Comparison of ENCODE assay signal across 7 mouse cellular contexts in the genomic region with DNA sequence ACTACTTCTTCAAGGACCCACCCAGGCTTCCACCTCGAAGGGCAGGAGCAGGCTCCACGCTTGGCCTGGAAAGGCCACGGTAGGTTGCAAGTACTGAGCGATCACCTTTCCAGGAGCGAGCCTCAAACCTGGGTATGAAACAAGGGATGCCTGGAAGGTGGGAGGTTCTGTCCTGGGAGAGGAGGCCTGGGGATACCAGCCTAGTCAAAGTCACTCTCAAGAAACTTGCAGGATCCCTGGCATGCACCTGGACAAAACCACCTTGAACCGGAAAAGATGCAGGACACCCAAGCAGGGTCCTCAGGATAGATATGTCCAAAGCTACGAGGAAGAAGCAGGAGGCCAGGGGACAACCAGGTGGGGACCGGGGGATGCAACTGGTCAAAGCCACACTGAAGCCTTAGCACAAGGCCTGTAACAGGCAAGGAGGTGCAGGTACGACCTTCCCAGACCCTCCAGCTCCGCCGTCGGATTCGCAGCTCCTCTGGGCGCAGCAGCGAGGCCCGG. TPM values are rescaled to one million over a fixed set of nuclear protein-coding genes. Genes with fewer than 3 reads are reported as not detected.
DNase-seq lines count a peak whose midpoint lies in the region; ATAC-seq and TF ChIP-seq lines count a peak whose summit lies in the region.

No protein-coding gene starts in this region.

- no peak for TF ChIP-seq EP300 in stomach, postnatal 0 days (optimal IDR thresholded peaks at IDR 0.05)

- WGBS in forebrain, embryonic 16.5 days, result 6% methylated on average over 16 of the region's 16 CpGs
- WGBS in liver, embryonic 11.5 days, result 7% methylated on average over 16 of the region's 16 CpGs
- 9% methylated on average over 12 of the region's 16 CpGs for WGBS in stomach, postnatal 0 days

- peak overlapping the region; percentile 94 for H3K4me3 ChIP-seq in forebrain, embryonic 16.5 days (replicated peaks; ENCODE audit: low read length)
- peak overlapping the region; percentile 96 for H3K4me3 ChIP-seq in liver, embryonic 11.5 days (ENCODE audit: low read depth, low read length)
- peak overlapping the region; percentile 87 for H3K4me3 ChIP-seq in stomach, postnatal 0 days (ENCODE audit: low read depth, low read length)

- H3K9me3 ChIP-seq in forebrain, embryonic 16.5 days (ENCODE audit: control insufficient read depth, low read length), result no peaks in the 10 kb centered on the region
- no peaks in the 10 kb centered on the region for H3K9me3 ChIP-seq in liver, embryonic 11.5 days (ENCODE audit: control insufficient read depth, low read length)
- H3K9me3 ChIP-seq in stomach, postnatal 0 days (ENCODE audit: control insufficient read depth, low read length), result no peaks in the 10 kb centered on the region

- ATAC-seq in forebrain, embryonic 16.5 days, result no peak
- ATAC-seq in liver, embryonic 11.5 days (replicated peaks; ENCODE audit: low FRiP score), result no peak
- ATAC-seq in stomach, postnatal 0 days (ENCODE audit: low FRiP score, low TSS enrichment), result no peak

- peak; percentile 5 for DNase-seq in right cerebral cortex, postnatal 14 days
- no peak for DNase-seq in right cerebral cortex, postnatal 25 days
- no peak for DNase-seq in liver, embryonic 11.5 days (ENCODE audit: low spot score)
- DNase-seq in stomach, postnatal 0 days (ENCODE audit: low spot score), result no peak
- DNase-seq in cerebellum, adult 8-10 months, result no peak
- DNase-seq in yolk sac, embryonic 10.5 days (ENCODE audit: low spot score), result no peak

- H3K27ac ChIP-seq in forebrain, embryonic 16.5 days (ENCODE audit: low read length), result peak overlapping the region; percentile 95
- peak overlapping the region; percentile 92 for H3K27ac ChIP-seq in liver, embryonic 11.5 days (ENCODE audit: low read depth, low read length)
- H3K27ac ChIP-seq in stomach, postnatal 0 days (replicated peaks), result peak overlapping the region; percentile 96

- peak overlapping the region; percentile 71 for H3K4me2 ChIP-seq in forebrain, embryonic 16.5 days (ENCODE audit: low read length)
- H3K4me2 ChIP-seq in liver, embryonic 11.5 days, result peak overlapping the region; percentile 87
- peak overlapping the region; percentile 74 for H3K4me2 ChIP-seq in stomach, postnatal 0 days (replicated peaks; ENCODE audit: low read depth)

- H3K36me3 ChIP-seq in forebrain, embryonic 16.5 days (ENCODE audit: control insufficient read depth, insufficient read depth), result peaks cover 9% of the 10 kb centered on the region
- H3K36me3 ChIP-seq in liver, embryonic 11.5 days (ENCODE audit: control insufficient read depth, insufficient read depth, low read length), result peaks cover 15% of the 10 kb centered on the region
- peaks cover 10% of the 10 kb centered on the region for H3K36me3 ChIP-seq in stomach, postnatal 0 days (ENCODE audit: control insufficient read depth, insufficient read depth, low read length)

- peaks cover 31% of the 10 kb centered on the region for H3K4me1 ChIP-seq in forebrain, embryonic 16.5 days (replicated peaks; ENCODE audit: control insufficient read depth, insufficient read depth, low read length)
- peaks cover 29% of the 10 kb centered on the region for H3K4me1 ChIP-seq in liver, embryonic 11.5 days (replicated peaks; ENCODE audit: control insufficient read depth, insufficient read depth, low read length)
- peaks cover 8% of the 10 kb centered on the region for H3K4me1 ChIP-seq in stomach, postnatal 0 days (replicated peaks; ENCODE audit: control insufficient read depth, insufficient read depth)

- H3K27me3 ChIP-seq in forebrain, embryonic 16.5 days (replicated peaks; ENCODE audit: control insufficient read depth, insufficient read depth, low read length), result no peaks in the 10 kb centered on the region
- H3K27me3 ChIP-seq in liver, embryonic 11.5 days (replicated peaks; ENCODE audit: control insufficient read depth, insufficient read depth, low read length), result 0 out of 2 replicates have a peak, but pooled peaks cover 3% of the 10 kb centered on the region
- H3K27me3 ChIP-seq in stomach, postnatal 0 days (ENCODE audit: control insufficient read depth, insufficient read depth, low read length), result no peaks in the 10 kb centered on the region

- H3K9ac ChIP-seq in forebrain, embryonic 16.5 days (replicated peaks; ENCODE audit: low read depth, low read length), result peak overlapping the region; percentile 94
- peak overlapping the region; percentile 99 for H3K9ac ChIP-seq in liver, embryonic 11.5 days (ENCODE audit: low read depth, low read length)
- peak overlapping the region; percentile 96 for H3K9ac ChIP-seq in stomach, postnatal 0 days (ENCODE audit: low read length)

- no peak for TF ChIP-seq CTCF in stomach, postnatal 0 days (IDR thresholded peaks at IDR 0.05; ENCODE audit: low read depth)

RNA-seq across cellular contexts. Expression of a gene that starts 0.7 kb away (rescaled TPM):
- 85.8 and 87.2 TPM in 2 replicates for polyA plus RNA-seq in forebrain, embryonic 16.5 days (2015; fragmentation: Nextera tagmentation; extraction: Ambion mirVana)
- polyA plus RNA-seq in liver, embryonic 11.5 days (2014; fragmentation: Nextera tagmentation; extraction: Ambion mirVana), result 105 and 119 TPM in 2 replicates
- 60.0 and 68.6 TPM in 2 replicates for polyA plus RNA-seq in stomach, postnatal 0 days (2015; fragmentation: Nextera tagmentation; extraction: Ambion mirVana)

RNA-seq across cellular contexts. Expression of a gene that starts 11.0 kb away (rescaled TPM):
- polyA plus RNA-seq in forebrain, embryonic 16.5 days (2015; fragmentation: Nextera tagmentation; extraction: Ambion mirVana), result 1.1 and 1.4 TPM in 2 replicates
- polyA plus RNA-seq in liver, embryonic 11.5 days (2014; fragmentation: Nextera tagmentation; extraction: Ambion mirVana), result 1.8 and 2.6 TPM in 2 replicates
- 14.1 and 17.6 TPM in 2 replicates for polyA plus RNA-seq in stomach, postnatal 0 days (2015; fragmentation: Nextera tagmentation; extraction: Ambion mirVana)

RNA-seq across cellular contexts. Expression of a gene that starts 11.2 kb away (rescaled TPM):
- 0.25 and 0.73 TPM in 2 replicates for polyA plus RNA-seq in forebrain, embryonic 16.5 days (2015; fragmentation: Nextera tagmentation; extraction: Ambion mirVana)
- polyA plus RNA-seq in liver, embryonic 11.5 days (2014; fragmentation: Nextera tagmentation; extraction: Ambion mirVana), result 0.23 TPM in 1 of 2 replicates, not detected in the other
- polyA plus RNA-seq in stomach, postnatal 0 days (2015; fragmentation: Nextera tagmentation; extraction: Ambion mirVana), result 13.5 and 14.9 TPM in 2 replicates

RNA-seq across cellular contexts. Expression of a gene that starts 19.7 kb away (rescaled TPM):
- polyA plus RNA-seq in forebrain, embryonic 16.5 days (2015; fragmentation: Nextera tagmentation; extraction: Ambion mirVana), result 47.1 and 50.0 TPM in 2 replicates
- polyA plus RNA-seq in liver, embryonic 11.5 days (2014; fragmentation: Nextera tagmentation; extraction: Ambion mirVana), result 36.5 and 41.5 TPM in 2 replicates
- 16.5 and 20.6 TPM in 2 replicates for polyA plus RNA-seq in stomach, postnatal 0 days (2015; fragmentation: Nextera tagmentation; extraction: Ambion mirVana)

RNA-seq across cellular contexts. Expression of a gene that starts 24.7 kb away (rescaled TPM):
- polyA plus RNA-seq in forebrain, embryonic 16.5 days (2015; fragmentation: Nextera tagmentation; extraction: Ambion mirVana), result 0.36 and 0.62 TPM in 2 replicates
- 1.5 and 1.7 TPM in 2 replicates for polyA plus RNA-seq in liver, embryonic 11.5 days (2014; fragmentation: Nextera tagmentation; extraction: Ambion mirVana)
- polyA plus RNA-seq in stomach, postnatal 0 days (2015; fragmentation: Nextera tagmentation; extraction: Ambion mirVana), result 0.04 and 0.15 TPM in 2 replicates
